Mouse (Mus musculus): ENCODE measurements at regions not wholly inside any gene's neighbourhood (a gene's known extent, or its start where the extent isn't known, plus 50 kb on each side); places are given as distances from the start of the nearest gene placed in this dataset.

GRCm38 (mm10) chr4:80442711-80443110, 391.2 kb upstream of the Tyrp1 start:
- Histone ChIP-seq H3K9me3 (ENCODE audit: control insufficient read depth, low read length) (no peaks in the 10 kb centered on the region), H3K27ac (ENCODE audit: low read depth, low read length) (no peak overlapping the region), H3K36me3 (ENCODE audit: control insufficient read depth, insufficient read depth, low read length) (no peaks in the 10 kb centered on the region), H3K9ac (ENCODE audit: low read depth, low read length) (no peak overlapping the region), H3K27me3 (replicated peaks; ENCODE audit: control insufficient read depth, insufficient read depth, low read length) (no peaks in the 10 kb centered on the region), H3K4me2 (no peak overlapping the region), H3K4me1 (replicated peaks; ENCODE audit: control insufficient read depth, insufficient read depth, low read length) (no peaks in the 10 kb centered on the region), H3K4me3 (ENCODE audit: low read depth, low read length) (no peak overlapping the region)
- no peak for DNase-seq (ENCODE audit: low spot score)
- ATAC-seq (replicated peaks; ENCODE audit: low FRiP score): no peak
- WGBS: 78% methylated on average over 4 of the region's 4 CpGs

- WGBS: 64% methylated on average over 1 of the region's 1 CpGs
- H3K4me3 ChIP-seq (ENCODE audit: low read depth, low read length): no peak overlapping the region
Observed at GRCm38 (mm10) chr4:80463615-80464014, 370.3 kb upstream of the Tyrp1 start.

GRCm38 (mm10) chr4:80475736-80476478, 358.0 kb upstream of the Tyrp1 start:
- ATAC-seq (replicated peaks; ENCODE audit: low FRiP score) (no peak), DNase-seq (ENCODE audit: low spot score) (no peak)
- Histone ChIP-seq H3K9me3 (ENCODE audit: control insufficient read depth, low read length) (no peaks in the 10 kb centered on the region), H3K4me1 (replicated peaks; ENCODE audit: control insufficient read depth, insufficient read depth, low read length) (no peaks in the 10 kb centered on the region), H3K27ac (ENCODE audit: low read depth, low read length) (no peak overlapping the region), H3K36me3 (ENCODE audit: control insufficient read depth, insufficient read depth, low read length) (no peaks in the 10 kb centered on the region), H3K4me3 (ENCODE audit: low read depth, low read length) (no peak overlapping the region), H3K9ac (ENCODE audit: low read depth, low read length) (no peak overlapping the region), H3K4me2 (no peak overlapping the region), H3K27me3 (replicated peaks; ENCODE audit: control insufficient read depth, insufficient read depth, low read length) (no peaks in the 10 kb centered on the region)
- WGBS: 85% methylated on average over 4 of the region's 4 CpGs

More at GRCm38 (mm10) chr4:80463615-80464014, 370.3 kb upstream of the Tyrp1 start:
- DNase-seq (ENCODE audit: low spot score): no peak
- H3K4me2 ChIP-seq: no peak overlapping the region
- no peak overlapping the region for H3K9ac ChIP-seq (ENCODE audit: low read depth, low read length)
- H3K36me3 ChIP-seq (ENCODE audit: control insufficient read depth, insufficient read depth, low read length): no peaks in the 10 kb centered on the region
- H3K9me3 ChIP-seq (ENCODE audit: control insufficient read depth, low read length): no peaks in the 10 kb centered on the region
- no peaks in the 10 kb centered on the region for H3K4me1 ChIP-seq (replicated peaks; ENCODE audit: control insufficient read depth, insufficient read depth, low read length)
- H3K27ac ChIP-seq (ENCODE audit: low read depth, low read length): no peak overlapping the region
- H3K27me3 ChIP-seq (replicated peaks; ENCODE audit: control insufficient read depth, insufficient read depth, low read length): no peaks in the 10 kb centered on the region
- no peak for ATAC-seq (replicated peaks; ENCODE audit: low FRiP score)

GRCm38 (mm10) chr4:80515087-80515486, 318.8 kb upstream of the Tyrp1 start:
- no peak overlapping the region for H3K27ac ChIP-seq (ENCODE audit: low read depth, low read length)
- no peak overlapping the region for H3K4me2 ChIP-seq
- DNase-seq (ENCODE audit: low spot score) (no peak), ATAC-seq (replicated peaks; ENCODE audit: low FRiP score) (no peak)
- H3K4me3 ChIP-seq (ENCODE audit: low read depth, low read length): no peak overlapping the region
- H3K9me3 ChIP-seq (ENCODE audit: control insufficient read depth, low read length): no peaks in the 10 kb centered on the region
- 76% methylated on average over 2 of the region's 2 CpGs for WGBS
- H3K27me3 ChIP-seq (replicated peaks; ENCODE audit: control insufficient read depth, insufficient read depth, low read length): no peaks in the 10 kb centered on the region
- no peaks in the 10 kb centered on the region for H3K4me1 ChIP-seq (replicated peaks; ENCODE audit: control insufficient read depth, insufficient read depth, low read length)
- H3K9ac ChIP-seq (ENCODE audit: low read depth, low read length): no peak overlapping the region
- H3K36me3 ChIP-seq (ENCODE audit: control insufficient read depth, insufficient read depth, low read length): no peaks in the 10 kb centered on the region

GRCm38 (mm10) chr4:80517476-80518285, 316.2 kb upstream of the Tyrp1 start:
- H3K27ac ChIP-seq (ENCODE audit: low read depth, low read length): no peak overlapping the region
- no peak overlapping the region for H3K4me3 ChIP-seq (ENCODE audit: low read depth, low read length)
- H3K9me3 ChIP-seq (ENCODE audit: control insufficient read depth, low read length): no peaks in the 10 kb centered on the region
- H3K9ac ChIP-seq (ENCODE audit: low read depth, low read length): no peak overlapping the region
- H3K4me2 ChIP-seq: no peak overlapping the region
- no peaks in the 10 kb centered on the region for H3K36me3 ChIP-seq (ENCODE audit: control insufficient read depth, insufficient read depth, low read length)
- no peaks in the 10 kb centered on the region for H3K27me3 ChIP-seq (replicated peaks; ENCODE audit: control insufficient read depth, insufficient read depth, low read length)
- ATAC-seq (replicated peaks; ENCODE audit: low FRiP score) (peak; percentile 29; the same call in 1 of the 2 replicates), DNase-seq (ENCODE audit: low spot score) (no peak)
- no peaks in the 10 kb centered on the region for H3K4me1 ChIP-seq (replicated peaks; ENCODE audit: control insufficient read depth, insufficient read depth, low read length)
- WGBS: 31% methylated on average over 12 of the region's 12 CpGs

- no peaks in the 10 kb centered on the region for H3K36me3 ChIP-seq (ENCODE audit: control insufficient read depth, insufficient read depth, low read length)
- no peaks in the 10 kb centered on the region for H3K27me3 ChIP-seq (replicated peaks; ENCODE audit: control insufficient read depth, insufficient read depth, low read length)
- no peaks in the 10 kb centered on the region for H3K9me3 ChIP-seq (ENCODE audit: control insufficient read depth, low read length)
- no peak overlapping the region for H3K4me3 ChIP-seq (ENCODE audit: low read depth, low read length)
- no peak overlapping the region for H3K27ac ChIP-seq (ENCODE audit: low read depth, low read length)
- no peak overlapping the region for H3K4me2 ChIP-seq
- H3K9ac ChIP-seq (ENCODE audit: low read depth, low read length): no peak overlapping the region
- no peaks in the 10 kb centered on the region for H3K4me1 ChIP-seq (replicated peaks; ENCODE audit: control insufficient read depth, insufficient read depth, low read length)
- ATAC-seq (replicated peaks; ENCODE audit: low FRiP score): no peak
- no peak for DNase-seq (ENCODE audit: low spot score)
Observed at GRCm38 (mm10) chr4:80518589-80518988, 315.3 kb upstream of the Tyrp1 start.

- no peaks in the 10 kb centered on the region for H3K36me3 ChIP-seq (ENCODE audit: control insufficient read depth, insufficient read depth, low read length)
- DNase-seq (ENCODE audit: low spot score) (no peak), ATAC-seq (replicated peaks; ENCODE audit: low FRiP score) (no peak)
- H3K27ac ChIP-seq (ENCODE audit: low read depth, low read length): no peak overlapping the region
- H3K4me3 ChIP-seq (ENCODE audit: low read depth, low read length): no peak overlapping the region
- H3K9ac ChIP-seq (ENCODE audit: low read depth, low read length): no peak overlapping the region
- no peaks in the 10 kb centered on the region for H3K4me1 ChIP-seq (replicated peaks; ENCODE audit: control insufficient read depth, insufficient read depth, low read length)
- no peaks in the 10 kb centered on the region for H3K27me3 ChIP-seq (replicated peaks; ENCODE audit: control insufficient read depth, insufficient read depth, low read length)
- H3K4me2 ChIP-seq: no peak overlapping the region
- 73% methylated on average over 4 of the region's 4 CpGs for WGBS
- no peaks in the 10 kb centered on the region for H3K9me3 ChIP-seq (ENCODE audit: control insufficient read depth, low read length)
Observed at GRCm38 (mm10) chr4:80539854-80540253, 294.1 kb upstream of the Tyrp1 start.

- no peak overlapping the region for H3K4me2 ChIP-seq
- no peaks in the 10 kb centered on the region for H3K9me3 ChIP-seq (ENCODE audit: control insufficient read depth, low read length)
- no peaks in the 10 kb centered on the region for H3K36me3 ChIP-seq (ENCODE audit: control insufficient read depth, insufficient read depth, low read length)
- H3K27me3 ChIP-seq (replicated peaks; ENCODE audit: control insufficient read depth, insufficient read depth, low read length): no peaks in the 10 kb centered on the region
- ATAC-seq (replicated peaks; ENCODE audit: low FRiP score): no peak
- no peak overlapping the region for H3K27ac ChIP-seq (ENCODE audit: low read depth, low read length)
- DNase-seq (ENCODE audit: low spot score): no peak
- no peak overlapping the region for H3K9ac ChIP-seq (ENCODE audit: low read depth, low read length)
- no peak overlapping the region for H3K4me3 ChIP-seq (ENCODE audit: low read depth, low read length)
- no peaks in the 10 kb centered on the region for H3K4me1 ChIP-seq (replicated peaks; ENCODE audit: control insufficient read depth, insufficient read depth, low read length)
- 73% methylated on average over 3 of the region's 3 CpGs for WGBS
Observed at GRCm38 (mm10) chr4:80545086-80545485, 288.8 kb upstream of the Tyrp1 start.

- Histone ChIP-seq H3K9me3 (ENCODE audit: control insufficient read depth, low read length) (no peaks in the 10 kb centered on the region), H3K27ac (ENCODE audit: low read depth, low read length) (no peak overlapping the region), H3K4me3 (ENCODE audit: low read depth, low read length) (no peak overlapping the region), H3K36me3 (ENCODE audit: control insufficient read depth, insufficient read depth, low read length) (no peaks in the 10 kb centered on the region), H3K4me2 (no peak overlapping the region), H3K9ac (ENCODE audit: low read depth, low read length) (no peak overlapping the region), H3K27me3 (replicated peaks; ENCODE audit: control insufficient read depth, insufficient read depth, low read length) (no peaks in the 10 kb centered on the region), H3K4me1 (replicated peaks; ENCODE audit: control insufficient read depth, insufficient read depth, low read length) (no peaks in the 10 kb centered on the region)
- DNase-seq (ENCODE audit: low spot score) (no peak), ATAC-seq (replicated peaks; ENCODE audit: low FRiP score) (no peak)
- 70% methylated on average over 4 of the region's 4 CpGs for WGBS
Observed at GRCm38 (mm10) chr4:80589438-80589837, 244.5 kb upstream of the Tyrp1 start.
